Comparison of ENCODE assay signal across 31 mouse cellular contexts in genomic region chr1:145344821-145345220, GRCm38 (mm10).
DNase-seq lines count a peak whose midpoint lies in the region; ATAC-seq and TF ChIP-seq lines count a peak whose summit lies in the region.
"Had no signal": no experiment of that assay in that cellular context is flagged by ENCODE, and none has a peak within 500 bp of the region (broad histone marks: within the 10 kb centered on the region; RNA-seq: fewer than 3 reads in every experiment).

No protein-coding gene starts in this region.

- TF ChIP-seq CTCF in hindbrain, postnatal 0 days (IDR thresholded peaks at IDR 0.05; ENCODE audit: low read depth), result no peak

- no peaks in the 10 kb centered on the region for H3K36me3 ChIP-seq in myocyte (ENCODE audit: control insufficient read depth, insufficient read depth)
- no peaks in the 10 kb centered on the region for H3K36me3 ChIP-seq in hindbrain, postnatal 0 days (ENCODE audit: insufficient read depth, low read length)
- H3K36me3 ChIP-seq: embryonic facial prominence, embryonic 12.5 days; embryonic facial prominence, embryonic 15.5 days; forebrain, embryonic 12.5 days; forebrain, embryonic 15.5 days; G1E; heart, embryonic 12.5 days; heart, embryonic 15.5 days; hindbrain, embryonic 10.5 days; hindbrain, embryonic 13.5 days had no signal

- no peak overlapping the region for H3ac ChIP-seq in myocyte (ENCODE audit: control insufficient read depth, insufficient read length)

- no peak overlapping the region for H3K9ac ChIP-seq in hindbrain, postnatal 0 days (replicated peaks; ENCODE audit: low read length)
- H3K9ac ChIP-seq: embryonic facial prominence, embryonic 12.5 days; embryonic facial prominence, embryonic 15.5 days; forebrain, embryonic 12.5 days; forebrain, embryonic 15.5 days; heart, embryonic 12.5 days; heart, embryonic 15.5 days; hindbrain, embryonic 13.5 days had no signal

- no peaks in the 10 kb centered on the region for H3K27me3 ChIP-seq in myocyte (ENCODE audit: control insufficient read depth, insufficient read depth, insufficient read length)
- no peaks in the 10 kb centered on the region for H3K27me3 ChIP-seq in hindbrain, postnatal 0 days (ENCODE audit: insufficient read depth, low read length)
- H3K27me3 ChIP-seq: CH12.LX; embryonic facial prominence, embryonic 12.5 days; embryonic facial prominence, embryonic 15.5 days; forebrain, embryonic 12.5 days; forebrain, embryonic 15.5 days; heart, embryonic 12.5 days; heart, embryonic 15.5 days; hindbrain, embryonic 13.5 days had no signal

- peak; percentile 99 for ATAC-seq in frontal cortex, adult (ENCODE audit: low TSS enrichment)
- no peak for ATAC-seq in hindbrain, postnatal 0 days
- ATAC-seq: forebrain, embryonic 15.5 days; hindbrain, embryonic 16.5 days; inflammation-experienced regulatory T-cells, adult 6 months had no signal

- H3K27ac ChIP-seq in hindbrain, postnatal 0 days, result no peak overlapping the region
- H3K27ac ChIP-seq: embryonic facial prominence, embryonic 12.5 days; embryonic facial prominence, embryonic 15.5 days; forebrain, embryonic 12.5 days; forebrain, embryonic 15.5 days; gastrocnemius, adult 2 months; heart, embryonic 15.5 days; hindbrain, embryonic 10.5 days; hindbrain, embryonic 13.5 days had no signal

- DNase-seq in frontal cortex, postnatal 10 days (ENCODE audit: low spot score in 2 of 2), result no peak
- peak; percentile 23 for DNase-seq in right cerebral cortex, adult 18-20 months
- no peak for DNase-seq in right cerebral cortex, adult 2 months (ENCODE audit: low spot score in 2 of 2)
- no peak for DNase-seq in heart, adult 11 months
- no peak for DNase-seq in hindbrain, postnatal 0 days (ENCODE audit: low spot score)
- DNase-seq: adrenal gland, adult 8-10 months; adrenal gland, postnatal 25 days; B cell, adult 2 months; cerebellum, adult 18-20 months; cerebellum, adult 9-10 months; cerebellum, postnatal 14 days; gastrocnemius, adult 2 months; gastrocnemius, postnatal 14 days; heart, adult 18-20 months; heart, postnatal 10 days; heart, postnatal 36 days had no signal

- H3K9me3 ChIP-seq in hindbrain, postnatal 0 days (ENCODE audit: low read length), result no peaks in the 10 kb centered on the region
- H3K9me3 ChIP-seq: embryonic facial prominence, embryonic 12.5 days; embryonic facial prominence, embryonic 15.5 days; forebrain, embryonic 12.5 days; forebrain, embryonic 15.5 days; heart, embryonic 12.5 days; heart, embryonic 15.5 days; hindbrain, embryonic 10.5 days; hindbrain, embryonic 13.5 days had no signal

- H3K4me2 ChIP-seq in myocyte (ENCODE audit: low read depth), result peak overlapping the region; percentile 3
- no peak overlapping the region for H3K4me2 ChIP-seq in hindbrain, postnatal 0 days (ENCODE audit: low read depth, low read length)
- H3K4me2 ChIP-seq: embryonic facial prominence, embryonic 12.5 days; embryonic facial prominence, embryonic 15.5 days; forebrain, embryonic 12.5 days; forebrain, embryonic 15.5 days; heart, embryonic 12.5 days; heart, embryonic 15.5 days; hindbrain, embryonic 13.5 days had no signal

- no peak for TF ChIP-seq POLR2A in myocyte (IDR thresholded peaks at IDR 0.05; ENCODE audit: insufficient read length, low read depth)

- no peak overlapping the region for H3K4me3 ChIP-seq in myocyte
- no peak overlapping the region for H3K4me3 ChIP-seq in hindbrain, postnatal 0 days (ENCODE audit: low read length)
- H3K4me3 ChIP-seq: embryonic facial prominence, embryonic 12.5 days; embryonic facial prominence, embryonic 15.5 days; erythroblast, embryonic 14.5 days; forebrain, embryonic 12.5 days; forebrain, embryonic 15.5 days; gastrocnemius, adult 2 months; heart, embryonic 12.5 days; heart, embryonic 15.5 days; hindbrain, embryonic 10.5 days; hindbrain, embryonic 13.5 days had no signal

- H3K79me2 ChIP-seq in myocyte (ENCODE audit: control insufficient read depth, insufficient read depth), result no peaks in the 10 kb centered on the region

- H3K4me1 ChIP-seq in hindbrain, postnatal 0 days (ENCODE audit: insufficient read depth, low read length), result no peaks in the 10 kb centered on the region
- H3K4me1 ChIP-seq: embryonic facial prominence, embryonic 12.5 days; embryonic facial prominence, embryonic 15.5 days; forebrain, embryonic 12.5 days; forebrain, embryonic 15.5 days; heart, embryonic 12.5 days; heart, embryonic 15.5 days; hindbrain, embryonic 10.5 days; hindbrain, embryonic 13.5 days had no signal

TF ChIP-seq in myocyte, 11 proteins besides CTCF, POLR2A, EP300 and RAD21:
- TF ChIP-seq MYOD1 (IDR thresholded peaks at IDR 0.05; ENCODE audit: control insufficient read depth in 1 of 3, insufficient read length in 2 of 3, low read depth in 2 of 3) (no peak), CEBPB (IDR thresholded peaks at IDR 0.05; ENCODE audit: insufficient read depth, poor library complexity, severe bottlenecking) (no peak), TCF12 (IDR thresholded peaks at IDR 0.05; ENCODE audit: insufficient read depth, poor library complexity, severe bottlenecking) (no peak), MYOG (IDR thresholded peaks at IDR 0.05; ENCODE audit: control insufficient read depth in 1 of 3, insufficient read depth in 1 of 3, insufficient read length in 2 of 3, low read depth in 2 of 3) (no peak), SRF (IDR thresholded peaks at IDR 0.05; ENCODE audit: control insufficient read depth, insufficient read length, low read depth) (no peak), MAX (IDR thresholded peaks at IDR 0.05; ENCODE audit: low read depth) (no peak), USF1 (IDR thresholded peaks at IDR 0.05; ENCODE audit: low read depth) (no peak), TCF3 (IDR thresholded peaks at IDR 0.05; ENCODE audit: insufficient read length, low read depth) (no peak), POLR2AphosphoS2 (IDR thresholded peaks at IDR 0.05; ENCODE audit: insufficient read length, low read depth) (no peak), REST (IDR thresholded peaks at IDR 0.05; ENCODE audit: insufficient read depth, insufficient read length) (no peak), E2F4 (IDR thresholded peaks at IDR 0.05; ENCODE audit: insufficient read depth) (no peak)
TF ChIP-seq in myocyte: peak in this region for 0.
